Mouse (Mus musculus): ENCODE results near the gene Degs1. TPM values are rescaled to one million over a fixed set of nuclear protein-coding genes. Genes with fewer than 3 reads are reported as not detected.
"Not testable (repeated sequence)": the region's sequence is repeated elsewhere in the genome, so short reads cannot be mapped to it uniquely, and the experiment has no call there.

The Degs1 gene
- 70.1 and 75.7 TPM in 2 replicates for total RNA-seq (2015)
- total RNA-seq (2017) = 27.7 and 33.6 TPM in 2 replicates

DNA sequence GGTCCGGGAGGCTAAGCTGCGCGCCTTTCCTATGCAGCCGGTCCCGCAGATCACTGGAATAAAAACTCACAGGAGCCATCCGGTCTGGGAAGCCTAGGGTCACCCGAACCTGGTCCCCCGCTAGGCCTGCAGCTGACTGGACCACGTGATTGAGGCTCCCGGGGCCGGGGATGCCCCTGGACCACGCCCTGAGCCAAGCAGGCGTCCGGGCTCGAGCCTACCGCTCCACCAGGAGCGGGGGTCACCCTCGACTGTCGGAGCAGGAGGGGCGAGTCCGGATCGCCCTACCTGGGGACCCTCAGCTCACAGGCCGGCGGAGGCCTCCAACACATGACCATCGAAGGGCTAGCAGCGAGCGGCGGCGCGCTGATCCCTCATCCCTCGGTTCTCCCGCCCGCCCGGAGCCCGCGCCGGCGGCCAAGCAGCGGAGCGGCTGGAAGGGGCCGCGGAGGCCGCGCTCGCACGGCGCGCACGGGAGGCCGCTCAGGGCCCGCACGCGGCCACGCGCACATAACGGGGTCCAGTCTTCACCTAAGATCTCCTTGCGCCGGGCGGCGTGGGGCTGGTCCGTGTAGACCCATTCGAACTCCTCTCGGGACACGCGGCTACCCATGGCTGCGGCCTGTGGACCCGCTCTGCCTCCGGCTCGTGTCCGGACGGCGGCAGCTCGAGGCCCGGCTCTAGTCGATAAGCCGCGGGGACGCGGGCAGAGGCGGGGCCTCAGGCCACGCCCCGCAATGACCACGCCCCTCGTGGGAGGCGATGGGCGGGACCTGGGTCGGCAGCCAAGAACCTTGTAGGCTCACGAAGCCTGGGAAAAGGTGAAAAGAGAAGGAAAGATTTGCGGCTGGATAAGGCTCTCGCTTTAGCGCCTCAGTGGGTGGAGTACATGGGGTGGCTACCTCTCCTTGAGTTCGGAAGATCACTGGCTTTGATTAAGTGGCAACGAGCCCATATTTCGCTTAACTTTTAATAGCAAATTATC is at the start of gene Degs1:
TSS of gene Degs1 (minus strand) at position 714 of the 985 bp plus-strand sequence.
- peak; percentile 79 for ATAC-seq (replicated peaks; ENCODE audit: poor library complexity)

DNA sequence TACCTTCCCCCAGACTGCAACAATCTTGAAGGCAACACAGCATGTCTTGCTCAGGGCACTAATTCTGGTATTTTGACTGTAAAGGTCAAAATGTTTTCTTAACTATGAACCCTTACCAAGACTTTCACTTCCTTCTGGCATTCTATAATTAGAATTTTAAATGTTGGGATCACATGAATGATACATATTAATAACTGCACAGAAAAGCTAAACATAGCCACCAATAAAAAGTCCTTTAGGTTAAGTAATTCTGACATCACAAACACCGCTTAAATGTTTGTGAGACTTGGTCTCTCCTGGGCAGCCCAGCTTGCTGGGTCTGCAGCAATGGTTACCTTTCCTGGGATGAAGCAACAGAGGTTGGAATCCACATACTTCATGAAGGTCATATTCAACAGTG is 43.3 kb upstream of the Degs1 start:
- peak; percentile 46; the same call in 1 of the 2 replicates for ATAC-seq (replicated peaks; ENCODE audit: poor library complexity)

DNA sequence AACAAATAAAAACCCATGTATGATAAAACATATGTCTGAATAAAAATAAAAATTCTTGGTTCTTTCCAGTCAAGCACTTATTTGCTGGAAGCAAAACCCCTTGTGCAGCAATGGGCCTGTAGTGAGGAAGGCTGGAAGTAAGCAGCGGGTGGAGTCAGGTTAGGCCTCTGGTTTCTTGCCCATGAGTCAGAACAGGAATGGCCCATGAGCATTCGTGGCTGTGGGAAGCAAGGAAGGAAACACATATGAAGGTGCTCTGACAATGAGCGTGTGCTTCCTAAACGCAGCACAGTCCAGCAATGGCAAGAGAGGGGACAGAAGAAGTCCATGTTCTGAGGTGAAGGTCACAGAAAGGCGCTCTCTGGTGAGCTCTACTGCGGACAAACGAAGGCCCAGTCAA is 41.9 kb upstream of the Degs1 start:
- ATAC-seq (replicated peaks; ENCODE audit: poor library complexity) = no peak

DNA sequence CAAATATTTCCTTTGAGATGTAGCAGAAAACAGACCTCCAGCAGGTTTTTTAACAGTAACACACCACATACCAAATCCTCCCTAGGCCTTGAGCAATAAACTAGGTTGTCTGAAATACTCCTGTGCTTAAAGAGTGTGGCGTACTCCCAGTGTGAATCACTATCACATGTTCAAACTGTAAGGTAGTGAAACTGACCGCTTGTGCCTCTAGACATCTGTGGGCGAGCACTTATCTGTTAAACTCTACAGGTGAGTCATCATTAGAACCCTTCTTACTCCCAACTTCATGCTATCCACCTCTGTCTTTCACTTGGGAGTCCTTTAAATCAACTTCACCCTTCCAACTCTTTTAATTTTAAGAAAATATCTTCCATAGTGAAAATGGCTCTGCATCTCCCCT is 40.5 kb upstream of the Degs1 start:
- ATAC-seq (replicated peaks; ENCODE audit: poor library complexity) = no peak

DNA sequence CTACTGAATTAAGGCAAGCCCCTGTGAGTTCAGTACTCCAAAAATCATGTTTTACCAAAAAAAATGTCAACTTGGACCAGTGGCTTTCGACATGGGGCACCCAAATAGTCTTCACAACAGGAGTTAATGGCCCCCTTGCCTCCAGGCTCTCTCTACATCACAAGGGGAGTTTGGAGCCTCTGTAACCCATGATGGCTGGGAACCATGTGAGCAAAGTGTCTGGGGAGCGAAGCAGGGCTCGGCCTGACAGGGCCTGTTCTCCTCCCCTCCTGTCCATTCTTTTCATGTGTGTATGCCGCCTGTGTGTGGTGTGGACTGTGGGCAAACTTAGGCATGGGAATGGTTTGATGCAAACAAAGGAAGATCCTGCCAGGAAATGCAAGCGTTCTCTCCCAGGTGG is 31.6 kb upstream of the Degs1 start:
- no peak for ATAC-seq (replicated peaks; ENCODE audit: poor library complexity)

DNA sequence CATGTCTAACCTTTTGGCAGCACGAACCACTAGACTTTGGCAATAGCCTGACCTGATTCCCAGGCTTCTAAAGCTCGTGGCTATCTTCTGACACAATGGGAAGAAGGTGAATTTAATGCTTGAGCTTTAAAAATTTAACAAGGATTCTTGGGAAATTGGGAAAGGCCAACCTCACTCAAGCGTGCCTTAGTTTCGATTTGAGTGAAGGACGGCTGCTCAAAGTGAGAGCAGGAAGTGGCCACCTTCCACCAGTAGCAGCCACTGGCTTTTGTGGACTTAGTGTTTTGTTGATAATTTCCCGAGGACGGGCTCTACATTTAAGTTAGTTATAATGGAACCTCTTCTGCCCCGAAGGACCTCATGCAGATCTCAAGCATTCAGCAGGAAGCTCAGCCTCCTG is 30.6 kb upstream of the Degs1 start:
- no peak for ATAC-seq (replicated peaks; ENCODE audit: poor library complexity)

DNA sequence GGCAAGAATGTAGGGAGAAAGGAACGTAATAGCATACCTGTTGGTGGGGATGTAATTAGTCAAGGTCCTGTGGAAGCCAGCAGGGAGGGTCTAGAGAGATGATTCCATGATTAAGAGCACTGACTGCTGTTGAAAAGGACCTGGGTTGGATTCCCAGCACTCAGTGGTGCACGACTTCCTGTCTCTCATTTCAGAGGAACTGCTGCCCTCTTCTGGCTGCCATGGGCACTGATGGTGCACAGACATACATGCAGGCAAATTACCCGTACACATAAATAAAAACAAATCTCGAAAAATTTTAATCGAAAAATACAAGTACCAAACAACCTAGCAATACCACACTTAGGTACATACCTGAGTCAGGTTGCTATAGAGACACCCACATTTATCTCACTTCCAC is 28.8 kb upstream of the Degs1 start:
- ATAC-seq (replicated peaks; ENCODE audit: poor library complexity) = peak; percentile 46; the same call in 1 of the 2 replicates

DNA sequence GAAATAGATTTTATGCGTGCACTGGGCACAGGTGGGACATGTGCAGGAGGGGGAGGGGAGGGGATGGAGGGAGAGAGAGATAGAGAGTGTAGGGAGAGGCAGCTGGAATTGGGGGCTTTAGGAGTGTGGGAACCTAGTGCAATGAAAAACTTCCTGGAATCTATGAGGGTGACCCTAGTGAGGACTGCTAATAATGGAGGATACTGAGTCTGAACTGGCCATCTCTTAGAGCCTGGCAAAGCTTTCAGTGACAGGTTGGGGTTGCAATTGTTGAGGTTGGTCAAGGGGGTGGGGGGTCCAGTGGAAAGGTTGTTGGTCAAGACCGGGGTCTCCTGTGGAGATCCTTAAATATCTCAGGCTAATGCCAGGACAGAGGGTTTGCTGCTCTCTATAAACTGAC is 27.7 kb upstream of the Degs1 start:
- no peak for ATAC-seq (replicated peaks; ENCODE audit: poor library complexity)

DNA sequence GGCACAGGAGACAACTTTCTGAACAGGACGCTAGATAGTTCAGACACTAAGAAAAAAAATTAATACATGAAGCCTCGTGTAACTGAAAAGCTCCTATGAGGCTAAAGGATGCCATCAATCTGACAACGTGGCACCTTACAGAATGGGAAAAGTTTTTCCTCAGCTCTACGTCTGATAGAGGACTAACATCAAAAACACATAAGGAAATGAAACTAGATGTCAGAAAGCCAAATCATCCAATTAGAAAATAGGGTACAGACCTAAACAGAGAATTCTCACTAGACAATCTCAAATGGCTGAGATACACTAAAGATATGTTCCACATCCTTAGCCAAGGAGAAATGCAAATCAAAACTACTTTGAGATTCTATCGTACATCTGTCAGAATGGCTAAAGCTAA is 26.8 kb upstream of the Degs1 start:
- ATAC-seq (replicated peaks; ENCODE audit: poor library complexity) = no peak

DNA sequence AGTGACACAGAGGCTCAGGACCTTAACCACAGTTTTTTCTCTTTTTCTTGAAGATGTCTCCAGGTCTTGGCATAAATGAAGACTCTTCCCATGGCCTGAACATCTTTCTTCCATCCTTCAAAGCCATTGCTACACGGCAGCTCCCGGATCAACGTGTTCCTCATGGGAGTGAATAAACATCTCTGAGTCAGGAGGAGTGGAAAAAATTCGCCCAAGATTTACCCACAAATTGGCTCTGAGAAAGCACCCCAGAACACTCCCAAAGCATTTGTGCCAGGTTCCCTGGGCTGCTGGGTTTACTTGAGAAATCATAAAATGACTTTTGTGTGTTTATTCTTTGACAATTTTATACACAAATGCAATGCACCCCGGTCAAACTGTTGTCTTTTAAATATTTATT is 20.3 kb upstream of the Degs1 start:
- no peak for ATAC-seq (replicated peaks; ENCODE audit: poor library complexity)

DNA sequence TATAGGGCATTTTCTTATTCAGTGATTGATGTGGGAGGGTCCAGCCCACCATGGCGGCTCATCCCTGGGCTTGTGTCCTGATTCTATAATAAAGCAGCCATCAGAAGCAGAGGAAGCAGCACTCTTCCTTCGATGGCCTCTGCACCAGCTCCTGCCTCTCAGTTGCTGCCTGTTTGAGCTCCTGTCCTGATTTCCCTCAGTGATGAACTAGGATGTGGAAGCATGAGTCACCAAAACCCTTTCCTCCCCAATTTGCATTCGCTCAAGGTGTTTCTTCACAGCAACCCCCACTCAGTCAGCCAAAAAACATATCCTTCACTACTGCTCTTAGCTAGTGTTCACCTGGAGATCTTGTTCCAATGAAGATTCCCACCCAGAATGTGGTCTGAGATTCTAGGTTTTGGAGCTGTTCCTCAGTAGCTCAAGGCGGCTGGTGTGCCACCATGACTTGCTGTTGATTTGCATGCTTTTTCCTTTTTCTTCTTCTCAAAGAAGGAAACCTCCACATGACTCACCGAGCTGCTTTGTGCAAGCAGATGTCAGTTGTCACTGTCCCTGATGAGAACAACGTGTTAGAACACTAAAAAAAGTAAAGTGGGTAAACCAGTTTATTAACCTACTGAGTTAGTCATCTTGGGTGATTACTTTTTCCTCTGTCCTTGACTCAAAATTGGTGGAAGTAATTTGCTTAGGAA is 19.7 kb upstream of the Degs1 start:
- no peak for ATAC-seq (replicated peaks; ENCODE audit: poor library complexity)

DNA sequence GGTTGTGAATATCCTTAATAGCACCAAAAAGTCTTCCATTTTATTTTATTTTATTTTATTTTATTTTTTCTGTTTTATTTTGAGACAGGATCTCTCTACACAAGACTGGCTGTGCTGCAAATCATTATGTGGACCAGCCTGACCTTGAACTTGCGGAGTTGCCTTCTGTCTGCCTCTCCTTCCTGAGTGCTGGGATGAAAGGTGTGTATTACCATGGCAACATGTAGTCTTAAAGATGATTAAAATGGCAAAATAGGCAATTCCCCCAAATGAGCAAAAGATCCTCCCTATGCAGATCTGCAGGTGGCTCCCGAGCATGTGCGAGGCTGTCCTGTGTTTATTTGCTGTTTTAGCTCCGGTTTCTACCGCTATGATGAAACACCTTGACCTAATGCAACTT is 15.2 kb upstream of the Degs1 start:
- ATAC-seq (replicated peaks; ENCODE audit: poor library complexity) = no peak

DNA sequence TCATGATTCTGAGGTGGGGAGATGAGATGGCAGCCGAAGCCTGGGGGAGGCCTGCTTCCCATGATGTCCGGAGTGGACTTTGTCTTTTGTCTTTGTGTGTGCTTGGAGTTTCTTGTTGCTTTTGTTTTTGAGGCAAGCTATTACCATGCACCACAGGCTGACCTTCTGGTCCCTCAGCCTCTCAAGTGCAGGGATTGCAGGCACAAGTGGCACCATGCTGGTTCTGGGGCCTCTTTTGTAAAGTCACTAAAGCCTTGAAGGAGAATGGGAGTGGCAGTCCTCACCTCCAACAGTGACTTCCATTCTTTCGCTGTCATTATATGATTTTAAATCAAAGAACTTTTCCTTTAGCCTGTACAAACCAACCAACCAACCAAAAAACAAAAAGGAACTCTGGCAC is 14.6 kb upstream of the Degs1 start:
- ATAC-seq (replicated peaks; ENCODE audit: poor library complexity) = no peak

DNA sequence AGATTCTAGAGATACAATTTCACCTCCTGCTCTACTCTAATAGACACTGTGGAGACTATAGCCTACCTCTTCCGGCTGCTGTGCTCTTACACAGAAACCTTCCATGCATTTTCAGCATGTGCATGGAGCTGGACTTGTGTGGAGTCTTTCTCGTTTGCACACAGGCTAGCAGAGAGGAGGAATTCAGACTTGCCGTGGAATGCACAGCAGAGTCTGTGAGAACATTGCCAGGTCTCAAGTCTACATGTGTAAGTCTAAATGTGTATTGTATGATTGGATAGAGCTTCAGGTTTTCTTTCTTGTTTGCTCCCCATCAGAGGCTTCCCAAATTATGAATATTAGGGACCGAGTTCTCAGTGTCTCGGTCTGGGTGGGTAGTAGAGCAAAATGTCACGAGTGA is 14.2 kb upstream of the Degs1 start:
- ATAC-seq (replicated peaks; ENCODE audit: poor library complexity) = no peak

DNA sequence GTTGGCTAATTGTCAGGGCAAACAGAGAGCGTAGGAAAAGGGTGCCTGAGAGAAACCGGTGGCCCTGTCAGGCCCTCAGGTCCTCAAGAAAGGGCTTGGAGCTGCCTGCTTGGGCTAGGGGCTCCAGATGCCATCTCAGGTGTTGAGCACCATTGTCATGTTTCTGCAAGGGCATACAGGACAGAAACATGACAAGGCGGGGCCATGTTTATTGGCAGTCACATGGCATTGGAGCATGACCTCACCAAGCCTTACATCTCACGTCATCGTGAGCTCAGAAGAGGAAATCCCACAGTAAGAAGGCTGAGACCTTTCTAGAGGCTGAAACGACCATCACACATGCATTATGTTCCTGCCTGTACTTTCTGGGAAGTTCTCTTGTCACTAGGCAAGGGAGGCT is 13.5 kb upstream of the Degs1 start:
- ATAC-seq (replicated peaks; ENCODE audit: poor library complexity) = no peak

DNA sequence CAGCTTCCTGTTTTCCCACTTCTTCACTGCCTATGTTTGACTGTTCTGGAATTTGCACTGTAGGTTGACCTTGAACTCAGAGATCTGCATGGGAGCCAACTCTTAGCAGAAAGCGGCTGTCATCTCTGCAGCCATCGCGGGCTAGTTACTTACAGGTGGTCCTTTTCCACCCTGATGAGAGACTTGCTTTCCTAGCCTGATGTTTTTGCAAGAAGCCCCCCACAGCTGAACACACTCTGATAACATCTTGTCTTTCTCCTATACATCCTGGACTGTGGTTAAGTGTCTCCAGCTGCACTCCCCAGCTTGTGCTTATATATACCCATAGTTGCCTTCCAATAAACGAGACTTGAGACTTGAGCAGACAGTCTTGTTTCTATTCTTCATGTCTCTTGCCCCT is 9.7 kb upstream of the Degs1 start:
- ATAC-seq (replicated peaks; ENCODE audit: poor library complexity) = no peak

DNA sequence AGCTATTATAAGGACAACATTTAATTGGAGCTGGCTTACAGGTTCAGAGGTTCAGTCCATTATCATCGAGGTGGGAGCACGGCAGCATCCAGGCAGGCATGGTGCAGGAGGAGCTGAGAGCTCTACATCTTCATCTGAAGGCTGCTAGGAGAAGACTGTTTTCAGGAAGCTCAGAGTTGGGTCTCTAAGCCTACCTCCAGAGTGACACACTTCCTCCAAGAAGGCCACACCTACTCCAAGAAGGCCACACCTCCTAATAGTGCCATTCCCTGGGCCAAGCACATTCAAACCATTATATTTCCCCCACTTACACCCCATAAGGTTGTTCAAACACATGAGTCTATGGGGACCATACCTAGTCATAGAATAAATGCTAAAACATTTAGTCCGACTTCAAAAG is 8.1 kb upstream of the Degs1 start:
- ATAC-seq (replicated peaks; ENCODE audit: poor library complexity) = not testable (repeated sequence)

DNA sequence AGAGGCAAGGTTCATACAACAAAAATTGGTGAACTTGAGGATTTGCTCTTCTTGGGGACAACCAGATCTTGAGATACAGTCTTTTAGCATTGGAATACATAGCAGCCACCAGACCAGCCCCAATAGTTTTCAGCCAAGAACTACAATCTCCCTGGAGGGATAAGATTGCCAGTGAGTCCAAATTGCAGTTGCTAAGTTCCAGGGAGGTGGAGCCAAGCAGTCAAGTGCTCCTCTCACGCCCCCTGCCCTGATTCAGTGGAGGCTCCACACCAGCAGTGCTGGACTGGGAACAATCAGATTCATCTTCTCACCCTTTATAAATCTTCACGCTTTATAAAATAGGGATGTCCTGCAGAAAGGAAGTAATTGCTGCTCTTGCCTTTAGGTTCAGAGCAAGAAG is 7.2 kb upstream of the Degs1 start:
- no peak for ATAC-seq (replicated peaks; ENCODE audit: poor library complexity)

DNA sequence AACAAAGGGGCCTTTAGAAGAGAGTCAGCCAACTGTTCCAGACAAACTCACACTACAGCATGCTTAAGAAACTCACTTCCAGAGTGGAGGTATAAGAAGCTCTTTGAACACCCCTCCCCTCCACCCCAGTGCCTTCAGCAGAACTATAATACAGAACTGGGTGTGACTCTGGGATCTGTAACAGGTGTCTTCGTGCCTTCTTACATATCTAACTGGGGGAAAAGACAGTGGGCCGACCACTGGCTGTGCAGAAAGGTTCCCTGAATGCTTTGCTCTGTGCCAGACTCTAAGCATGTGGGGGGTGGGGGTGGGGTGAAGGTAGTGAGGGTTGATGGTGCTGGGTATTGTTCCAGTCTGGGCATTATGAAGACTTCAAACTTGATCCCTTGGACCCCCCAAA is 6.0 kb upstream of the Degs1 start:
- ATAC-seq (replicated peaks; ENCODE audit: poor library complexity) = no peak

DNA sequence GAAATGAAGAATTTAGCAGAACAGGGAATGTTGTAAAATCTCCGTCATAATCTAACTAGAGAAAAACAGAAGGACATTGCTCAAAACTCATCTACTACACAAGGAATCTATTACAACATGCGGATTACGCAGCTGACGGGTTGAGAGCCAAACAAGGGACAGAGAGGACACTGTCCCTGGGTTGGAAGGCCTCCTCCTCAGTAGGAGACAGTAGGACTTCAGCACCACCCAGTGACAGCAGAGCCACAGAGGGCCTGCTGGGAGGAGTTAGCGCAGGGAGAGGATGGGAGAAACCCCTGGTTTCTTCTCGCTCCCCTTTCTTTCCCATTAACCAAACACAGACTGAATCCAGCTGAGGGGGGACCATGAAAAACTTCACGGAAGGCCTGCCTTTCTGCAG is 5.2 kb upstream of the Degs1 start:
- ATAC-seq (replicated peaks; ENCODE audit: poor library complexity) = peak; percentile 57

DNA sequence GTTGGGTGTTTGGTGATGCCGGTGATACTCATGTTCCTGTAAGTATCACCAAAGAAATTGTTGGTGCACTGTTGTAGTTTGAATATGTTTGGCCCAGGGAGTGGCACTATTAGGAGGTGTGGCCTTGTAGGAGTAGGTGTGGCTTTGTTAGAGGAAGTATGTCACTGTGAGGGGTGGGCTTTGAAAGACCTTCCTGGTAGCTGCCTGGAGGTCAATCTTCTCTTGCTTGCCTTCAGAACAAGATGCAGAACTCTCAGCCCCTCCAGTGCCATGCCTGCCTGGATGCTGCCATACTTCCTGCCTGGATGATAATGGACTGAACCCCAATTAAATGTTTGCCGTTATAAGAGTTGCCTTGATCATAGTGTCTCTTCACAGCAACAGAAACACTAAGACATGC is 2.2 kb upstream of the Degs1 start:
- no peak for ATAC-seq (replicated peaks; ENCODE audit: poor library complexity)

DNA sequence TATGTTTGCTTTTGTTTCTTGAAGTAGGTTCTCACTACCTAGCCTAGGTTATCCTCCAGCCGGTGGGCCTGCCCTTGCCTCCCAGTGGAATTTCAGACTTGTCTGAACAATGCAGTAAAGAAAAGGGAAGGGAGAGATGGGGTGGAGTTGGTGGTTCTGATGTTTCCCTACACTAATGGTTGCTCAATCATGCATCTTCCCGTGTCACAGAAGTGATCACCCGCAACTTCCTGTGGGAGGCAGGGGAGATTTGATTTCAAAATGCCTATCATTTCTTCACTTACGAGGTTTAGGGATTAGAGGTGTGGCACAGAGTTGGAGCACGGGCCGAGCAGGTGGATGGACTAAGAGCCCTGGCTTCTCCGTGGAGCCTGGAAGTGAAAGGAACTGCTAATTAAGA is 627 bp upstream of the Degs1 start:
- ATAC-seq (replicated peaks; ENCODE audit: poor library complexity) = peak; percentile 47
